Mouse (Mus musculus) cortical plate, adult 2 months (tissue): Measurements from ENCODE around the gene Atp2b4. TPM values are rescaled to one million over a fixed set of nuclear protein-coding genes. Genes with fewer than 3 reads are reported as not detected.

ENCODE experiments used
- H3K27ac ChIP-seq: fragments of 200-500 bp; 2 replicates; pipeline ENCODE4 v1.5.1; 2012; ENCODE audit warnings: low read length, control low read depth, inconsistent platforms; ENCODE audit not compliant: insufficient read depth
- H3K4me1 ChIP-seq: fragments of 200-500 bp; 2 replicates; pipeline ENCODE4 v1.6.1; 2011; ENCODE audit warnings: low read length; ENCODE audit not compliant: control insufficient read depth, insufficient read depth
- H3K4me3 ChIP-seq: fragments of 200-500 bp; 2 replicates; pipeline ENCODE4 v1.5.1; 2011; ENCODE audit warnings: mild to moderate bottlenecking, low read length, control low read depth; ENCODE audit not compliant: insufficient read depth
- CTCF ChIP-seq: fragments of 200-500 bp; IDR thresholded peaks from 2 replicates; pipeline ENCODE4 v1.5.1; 2011; ENCODE audit warnings: mild to moderate bottlenecking, control low read depth, low read length; ENCODE audit not compliant: insufficient read depth; ENCODE audit errors: extremely low read depth
- POLR2A ChIP-seq: fragments of 200-500 bp; IDR thresholded peaks from 2 replicates; pipeline ENCODE4 v1.6.1; 2011; ENCODE audit warnings: mild to moderate bottlenecking, low read length, control low read depth; ENCODE audit not compliant: insufficient read depth; ENCODE audit errors: extremely low read depth
- polyA plus RNA-seq: library from polyadenylated mRNA; depleted of rRNA; stranded (reverse); fragments of >200 nt; gene quantifications from 2 replicates; pipeline ENCODE4 v1.2.3, GENCODE M21; 2012

Gene Atp2b4
- polyA plus RNA-seq, 1 experiment, result 63.4 TPM

- Histone ChIP-seq H3K4me1 (no peaks in the 10 kb centered on the region), H3K27ac (no peak overlapping the region), H3K4me3 (no peak overlapping the region)
- TF ChIP-seq CTCF, result no peak
- no peak for TF ChIP-seq POLR2A
Observed at GRCm38 (mm10) chr1:133826193-133826592, 25.4 kb upstream of the Atp2b4 start.

GRCm38 (mm10) chr1:133825543-133825942 lies 24.7 kb upstream of the Atp2b4 start:
- no peak overlapping the region for H3K4me3 ChIP-seq
- no peaks in the 10 kb centered on the region for H3K4me1 ChIP-seq
- no peak overlapping the region for H3K27ac ChIP-seq
- TF ChIP-seq POLR2A, result no peak

- Histone ChIP-seq H3K27ac (no peak overlapping the region), H3K4me1 (no peaks in the 10 kb centered on the region), H3K4me3 (no peak overlapping the region)
- TF ChIP-seq CTCF (no peak), POLR2A (no peak)
Observed at GRCm38 (mm10) chr1:133825140-133825539, 24.3 kb upstream of the Atp2b4 start.

- no peaks in the 10 kb centered on the region for H3K4me1 ChIP-seq
- H3K27ac ChIP-seq, result no peak overlapping the region
- TF ChIP-seq POLR2A, result no peak
- no peak for TF ChIP-seq CTCF
- H3K4me3 ChIP-seq, result no peak overlapping the region
Observed at GRCm38 (mm10) chr1:133821144-133821543, 20.3 kb upstream of the Atp2b4 start.

- peaks cover 1% of the 10 kb centered on the region; the same call in 1 of the 2 replicates for H3K4me1 ChIP-seq
- no peak overlapping the region for H3K27ac ChIP-seq
- H3K4me3 ChIP-seq, result no peak overlapping the region
- TF ChIP-seq POLR2A (no peak), CTCF (no peak)
Observed at GRCm38 (mm10) chr1:133820100-133820499, 19.3 kb upstream of the Atp2b4 start.

GRCm38 (mm10) chr1:133818531-133818930 lies 17.7 kb upstream of the Atp2b4 start:
- H3K4me1 ChIP-seq, result peaks cover 1% of the 10 kb centered on the region; the same call in 1 of the 2 replicates
- no peak overlapping the region for H3K27ac ChIP-seq
- no peak for TF ChIP-seq POLR2A
- no peak for TF ChIP-seq CTCF
- no peak overlapping the region for H3K4me3 ChIP-seq

GRCm38 (mm10) chr1:133815747-133816491 lies 15.1 kb upstream of the Atp2b4 start:
- Histone ChIP-seq H3K4me1 (peaks cover 1% of the 10 kb centered on the region; the same call in 1 of the 2 replicates), H3K27ac (no peak overlapping the region), H3K4me3 (no peak overlapping the region)
- TF ChIP-seq CTCF, result no peak
- no peak for TF ChIP-seq POLR2A

GRCm38 (mm10) chr1:133809376-133809775 lies 8.5 kb upstream of the Atp2b4 start:
- no peak overlapping the region for H3K4me3 ChIP-seq
- TF ChIP-seq POLR2A, result no peak
- TF ChIP-seq CTCF, result no peak
- no peaks in the 10 kb centered on the region for H3K4me1 ChIP-seq
- no peak overlapping the region for H3K27ac ChIP-seq

GRCm38 (mm10) chr1:133808020-133808419 lies 7.2 kb upstream of the Atp2b4 start:
- Histone ChIP-seq H3K27ac (no peak overlapping the region), H3K4me3 (no peak overlapping the region), H3K4me1 (no peaks in the 10 kb centered on the region)
- TF ChIP-seq CTCF (no peak), POLR2A (no peak)

- H3K27ac ChIP-seq, result no peak overlapping the region
- no peak overlapping the region; the same call in 1 of the 2 replicates for H3K4me3 ChIP-seq
- H3K4me1 ChIP-seq, result peaks cover 3% of the 10 kb centered on the region; the same call in 1 of the 2 replicates
- TF ChIP-seq POLR2A, result no peak
- TF ChIP-seq CTCF, result no peak
Observed at GRCm38 (mm10) chr1:133801743-133802142, 902 bp upstream of the Atp2b4 start.

- TF ChIP-seq POLR2A (no peak), CTCF (no peak)
- Histone ChIP-seq H3K27ac (no peak overlapping the region), H3K4me1 (peaks cover 3% of the 10 kb centered on the region; the same call in 1 of the 2 replicates), H3K4me3 (peak overlapping the region; percentile 48)
Observed at GRCm38 (mm10) chr1:133800512-133800911, 329 bp downstream of the Atp2b4 start.
